Mouse (Mus musculus): ENCODE results near the gene Map3k14. TPM values are rescaled to one million over a fixed set of nuclear protein-coding genes. Genes with fewer than 3 reads are reported as not detected.
A peak's percentile ranks its signal among the peaks of the same experiment; 100 is the strongest.

Gene Map3k14
- polyA plus RNA-seq, 1 experiment from 2014 or later = 0.64 TPM

DNA sequence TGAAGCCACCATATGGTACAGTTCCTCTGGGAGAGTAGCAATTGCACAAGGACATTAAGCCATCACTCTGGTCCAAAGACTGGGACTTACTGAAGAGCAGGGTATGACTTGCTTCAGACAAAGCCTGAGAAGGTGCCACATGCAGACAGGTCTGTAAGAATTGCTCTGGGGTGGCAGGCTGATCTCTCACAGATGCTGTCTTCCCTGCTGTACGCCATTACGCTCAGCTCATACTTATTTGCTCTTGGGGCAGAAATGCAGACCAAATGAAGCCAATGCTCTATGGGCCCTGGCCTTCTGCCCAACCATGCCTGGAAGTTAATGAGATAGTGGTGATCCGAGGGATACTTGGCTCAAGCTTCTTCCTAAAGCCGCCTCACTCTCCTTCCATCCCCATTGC is 22.4 kb downstream of the Map3k14 start:
- H3K27me3 ChIP-seq (ENCODE audit: control insufficient read depth, insufficient read depth, low read depth, low read length) = no peaks in the 10 kb centered on the region
- no peak for ATAC-seq (ENCODE audit: low read depth)
- no peak overlapping the region for H3K27ac ChIP-seq (ENCODE audit: low read length)
- H3K9ac ChIP-seq (ENCODE audit: low read depth, low read length) = no peak overlapping the region
- H3K9me3 ChIP-seq (replicated peaks; ENCODE audit: control insufficient read depth, low read length) = no peaks in the 10 kb centered on the region
- no peak overlapping the region for H3K4me3 ChIP-seq (ENCODE audit: low read depth, low read length)
- 73% methylated on average over 4 of the region's 4 CpGs for WGBS (ENCODE audit: insufficient replicate concordance)
- H3K4me1 ChIP-seq (ENCODE audit: control insufficient read depth, low read depth, low read length) = peaks cover 9% of the 10 kb centered on the region
- H3K4me2 ChIP-seq (ENCODE audit: low read depth, low read length) = no peak overlapping the region
- H3K36me3 ChIP-seq (ENCODE audit: control insufficient read depth, insufficient read depth) = no peaks in the 10 kb centered on the region

DNA sequence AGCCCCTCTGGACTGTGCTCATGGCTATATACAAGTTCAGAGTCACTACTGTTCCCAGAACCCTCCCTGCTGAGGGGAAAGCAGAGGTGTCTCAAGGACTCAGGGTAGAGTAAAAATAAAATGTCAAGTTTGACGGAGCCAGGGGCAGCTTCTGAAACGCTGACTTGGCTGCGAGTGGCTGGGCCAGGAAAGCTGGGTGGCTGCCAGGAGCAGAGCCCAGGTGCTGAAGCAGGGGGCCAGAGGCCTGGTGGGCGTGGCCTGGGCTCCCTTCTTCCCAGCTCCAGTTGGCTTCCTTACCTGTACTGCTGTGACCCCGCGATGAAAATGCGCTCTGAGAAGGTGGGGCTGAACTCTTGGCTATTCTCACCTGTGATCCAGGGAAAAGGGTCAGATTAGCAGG is 26.5 kb downstream of the Map3k14 start:
- H3K4me2 ChIP-seq (ENCODE audit: low read depth, low read length) = no peak overlapping the region
- H3K27me3 ChIP-seq (ENCODE audit: control insufficient read depth, insufficient read depth, low read depth, low read length) = no peaks in the 10 kb centered on the region
- H3K36me3 ChIP-seq (ENCODE audit: control insufficient read depth, insufficient read depth) = no peaks in the 10 kb centered on the region
- no peak overlapping the region for H3K27ac ChIP-seq (ENCODE audit: low read length)
- H3K4me1 ChIP-seq (ENCODE audit: control insufficient read depth, low read depth, low read length) = peaks cover under 1% of the 10 kb centered on the region
- H3K4me3 ChIP-seq (ENCODE audit: low read depth, low read length) = no peak overlapping the region
- 32% methylated on average over 7 of the region's 7 CpGs for WGBS (ENCODE audit: insufficient replicate concordance)
- ATAC-seq (ENCODE audit: low read depth) = no peak
- H3K9ac ChIP-seq (ENCODE audit: low read depth, low read length) = no peak overlapping the region
- H3K9me3 ChIP-seq (replicated peaks; ENCODE audit: control insufficient read depth, low read length) = no peaks in the 10 kb centered on the region

DNA sequence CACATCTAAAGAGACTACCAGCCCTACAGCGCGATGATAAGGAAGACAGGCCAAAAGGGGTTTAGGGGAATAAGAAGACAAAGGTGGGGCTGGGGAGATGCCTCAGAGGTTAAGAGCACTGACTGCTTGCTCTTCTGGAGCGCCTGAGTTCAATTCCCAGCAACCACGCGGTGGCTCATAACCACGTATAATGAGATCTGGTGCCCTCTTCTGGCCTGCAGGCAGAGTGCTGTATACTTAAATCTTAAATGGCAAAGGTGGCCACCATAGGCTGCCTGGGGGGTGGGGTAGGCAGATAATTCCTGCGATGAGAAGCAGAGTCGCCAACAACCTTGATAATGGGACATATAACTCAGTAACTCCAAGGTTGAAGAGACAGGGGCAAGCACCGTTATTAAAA is 29.5 kb downstream of the Map3k14 start:
- Histone ChIP-seq H3K27me3 (ENCODE audit: control insufficient read depth, insufficient read depth, low read depth, low read length) (no peaks in the 10 kb centered on the region), H3K9me3 (replicated peaks; ENCODE audit: control insufficient read depth, low read length) (no peaks in the 10 kb centered on the region), H3K27ac (ENCODE audit: low read length) (no peak overlapping the region), H3K4me1 (ENCODE audit: control insufficient read depth, low read depth, low read length) (no peaks in the 10 kb centered on the region), H3K36me3 (ENCODE audit: control insufficient read depth, insufficient read depth) (no peaks in the 10 kb centered on the region), H3K9ac (ENCODE audit: low read depth, low read length) (no peak overlapping the region), H3K4me3 (ENCODE audit: low read depth, low read length) (no peak overlapping the region), H3K4me2 (ENCODE audit: low read depth, low read length) (no peak overlapping the region)
- ATAC-seq (ENCODE audit: low read depth) = no peak
- WGBS (ENCODE audit: insufficient replicate concordance) = 74% methylated on average over 9 of the region's 9 CpGs

DNA sequence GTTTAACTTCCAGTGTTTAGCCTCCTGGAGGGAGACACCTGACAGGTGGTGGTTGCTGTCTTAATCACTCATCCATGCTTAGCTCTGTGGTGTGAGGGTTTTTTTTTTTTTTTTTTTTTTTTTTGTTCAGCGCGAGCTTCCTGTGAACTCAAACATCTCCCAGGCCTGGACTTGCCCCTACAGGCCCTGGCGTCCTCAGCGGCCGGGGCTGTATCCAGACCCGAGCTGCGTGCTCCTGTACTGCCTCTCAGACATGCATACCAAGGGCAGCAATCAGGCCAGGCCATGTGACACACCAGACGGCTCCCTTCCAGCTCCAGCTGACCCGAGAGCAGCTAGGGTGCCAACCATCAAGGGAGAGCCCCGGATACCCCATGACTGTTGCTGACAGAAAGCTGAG is 30.4 kb downstream of the Map3k14 start:
- H3K9me3 ChIP-seq (replicated peaks; ENCODE audit: control insufficient read depth, low read length) = no peaks in the 10 kb centered on the region
- H3K36me3 ChIP-seq (ENCODE audit: control insufficient read depth, insufficient read depth) = no peaks in the 10 kb centered on the region
- H3K27ac ChIP-seq (ENCODE audit: low read length) = no peak overlapping the region
- H3K4me2 ChIP-seq (ENCODE audit: low read depth, low read length) = no peak overlapping the region
- 72% methylated on average over 10 of the region's 10 CpGs for WGBS (ENCODE audit: insufficient replicate concordance)
- H3K4me3 ChIP-seq (ENCODE audit: low read depth, low read length) = no peak overlapping the region
- no peaks in the 10 kb centered on the region for H3K4me1 ChIP-seq (ENCODE audit: control insufficient read depth, low read depth, low read length)
- no peak for ATAC-seq (ENCODE audit: low read depth)
- no peaks in the 10 kb centered on the region for H3K27me3 ChIP-seq (ENCODE audit: control insufficient read depth, insufficient read depth, low read depth, low read length)
- no peak overlapping the region for H3K9ac ChIP-seq (ENCODE audit: low read depth, low read length)

DNA sequence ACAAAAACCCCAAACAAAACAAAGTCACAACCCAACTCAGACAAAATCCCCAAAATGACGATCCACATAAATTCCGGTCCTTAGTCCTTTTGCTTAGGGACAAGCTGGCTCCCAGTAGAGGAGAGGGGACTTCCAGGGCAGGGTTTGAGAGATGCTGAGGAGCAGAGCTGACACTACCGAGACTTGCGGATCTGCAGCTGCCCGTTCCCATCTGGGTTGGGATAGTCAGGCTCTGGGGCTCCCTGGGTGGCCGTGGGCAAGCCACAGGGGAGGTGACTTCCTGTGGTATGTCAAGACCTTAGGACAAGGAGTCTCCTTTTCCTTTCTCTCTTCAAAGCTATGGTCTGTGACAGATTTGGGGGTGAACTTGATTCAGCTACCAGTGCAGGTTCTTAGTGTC is 30.8 kb downstream of the Map3k14 start:
- ATAC-seq (ENCODE audit: low read depth) = no peak
- Histone ChIP-seq H3K27ac (ENCODE audit: low read length) (no peak overlapping the region), H3K27me3 (ENCODE audit: control insufficient read depth, insufficient read depth, low read depth, low read length) (no peaks in the 10 kb centered on the region), H3K4me1 (ENCODE audit: control insufficient read depth, low read depth, low read length) (no peaks in the 10 kb centered on the region), H3K9ac (ENCODE audit: low read depth, low read length) (no peak overlapping the region), H3K4me2 (ENCODE audit: low read depth, low read length) (no peak overlapping the region), H3K36me3 (ENCODE audit: control insufficient read depth, insufficient read depth) (no peaks in the 10 kb centered on the region), H3K9me3 (replicated peaks; ENCODE audit: control insufficient read depth, low read length) (no peaks in the 10 kb centered on the region), H3K4me3 (ENCODE audit: low read depth, low read length) (no peak overlapping the region)
- 65% methylated on average over 6 of the region's 6 CpGs for WGBS (ENCODE audit: insufficient replicate concordance)

DNA sequence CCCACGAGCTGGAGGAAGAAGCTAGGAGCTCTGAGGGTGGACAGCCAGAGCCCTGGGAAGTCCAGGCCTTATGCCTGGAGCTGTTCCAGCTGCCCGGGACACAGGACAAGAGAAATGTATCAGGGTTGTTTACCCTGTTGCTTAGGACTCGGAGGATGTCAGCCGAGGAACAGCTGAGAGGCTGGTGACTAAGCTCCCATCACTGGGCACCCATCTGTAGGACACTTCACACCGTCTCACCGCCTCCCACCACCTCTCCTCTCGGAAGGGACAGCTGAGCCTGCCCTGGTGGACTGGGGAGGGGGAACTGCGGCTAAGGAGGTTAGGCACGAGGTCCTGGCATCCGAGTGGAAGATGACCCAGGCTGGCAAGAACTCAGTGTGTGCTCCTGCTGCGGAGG is 31.6 kb downstream of the Map3k14 start:
- Histone ChIP-seq H3K27ac (ENCODE audit: low read length) (no peak overlapping the region), H3K4me1 (ENCODE audit: control insufficient read depth, low read depth, low read length) (no peaks in the 10 kb centered on the region)

DNA sequence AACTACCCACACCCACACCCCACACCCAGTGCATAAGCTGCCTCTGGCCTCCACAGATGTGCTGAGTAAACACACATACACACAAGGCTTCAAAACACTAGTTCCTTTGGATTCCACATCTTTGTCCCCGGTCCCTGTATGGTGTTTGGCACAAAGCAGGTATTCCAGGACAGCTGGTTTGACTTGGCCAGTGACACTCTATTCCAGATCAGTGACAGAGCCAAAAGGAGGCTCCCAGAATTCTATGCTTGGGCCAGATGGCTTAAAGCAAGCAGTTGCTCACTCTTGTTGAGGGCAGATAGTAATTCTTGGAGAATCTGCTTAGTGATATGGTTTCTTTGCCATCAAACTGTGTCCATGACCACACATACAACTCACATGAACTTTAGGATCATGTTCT is 32.8 kb downstream of the Map3k14 start:
- Histone ChIP-seq H3K9me3 (replicated peaks; ENCODE audit: control insufficient read depth, low read length) (no peaks in the 10 kb centered on the region), H3K4me3 (ENCODE audit: low read depth, low read length) (no peak overlapping the region)
- no peak for ATAC-seq (ENCODE audit: low read depth)

More for the DNA sequence above, 31.6 kb downstream of the Map3k14 start:
- Histone ChIP-seq H3K4me3 (ENCODE audit: low read depth, low read length) (no peak overlapping the region), H3K36me3 (ENCODE audit: control insufficient read depth, insufficient read depth) (no peaks in the 10 kb centered on the region; the same call in 1 of the 2 replicates), H3K9me3 (replicated peaks; ENCODE audit: control insufficient read depth, low read length) (no peaks in the 10 kb centered on the region), H3K9ac (ENCODE audit: low read depth, low read length) (no peak overlapping the region), H3K27me3 (ENCODE audit: control insufficient read depth, insufficient read depth, low read depth, low read length) (no peaks in the 10 kb centered on the region), H3K4me2 (ENCODE audit: low read depth, low read length) (no peak overlapping the region)
- 0 out of 2 replicates have a peak, but pooled peaks have one; percentile 11 for ATAC-seq (ENCODE audit: low read depth)
- WGBS (ENCODE audit: insufficient replicate concordance) = 63% methylated on average over 11 of the region's 11 CpGs

DNA sequence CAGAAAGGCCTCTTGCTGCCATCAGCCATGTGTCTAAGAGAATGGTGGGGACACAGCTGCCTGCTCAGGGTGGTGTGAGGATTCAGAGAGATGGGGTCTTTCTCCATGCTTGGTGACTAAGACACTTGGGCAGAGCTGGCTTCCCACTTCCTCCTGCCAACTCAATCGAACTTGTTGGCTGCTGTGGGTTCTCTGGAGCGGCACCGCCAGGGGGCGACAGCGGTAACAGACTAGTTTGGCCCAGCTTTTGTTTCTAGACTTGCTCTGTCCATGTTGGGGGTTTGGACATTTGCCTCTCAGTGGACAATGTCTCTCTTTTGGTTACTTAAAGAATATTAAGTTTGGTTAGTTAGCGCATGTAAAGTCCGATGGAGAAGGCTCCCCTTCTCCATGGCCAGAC is 34.3 kb downstream of the Map3k14 start:
- Histone ChIP-seq H3K4me3 (ENCODE audit: low read depth, low read length) (no peak overlapping the region), H3K4me1 (ENCODE audit: control insufficient read depth, low read depth, low read length) (no peaks in the 10 kb centered on the region), H3K27ac (ENCODE audit: low read length) (no peak overlapping the region), H3K9ac (ENCODE audit: low read depth, low read length) (no peak overlapping the region), H3K4me2 (ENCODE audit: low read depth, low read length) (no peak overlapping the region), H3K27me3 (ENCODE audit: control insufficient read depth, insufficient read depth, low read depth, low read length) (no peaks in the 10 kb centered on the region), H3K9me3 (replicated peaks; ENCODE audit: control insufficient read depth, low read length) (no peaks in the 10 kb centered on the region), H3K36me3 (ENCODE audit: control insufficient read depth, insufficient read depth) (no peaks in the 10 kb centered on the region; the same call in 1 of the 2 replicates)
- no peak for ATAC-seq (ENCODE audit: low read depth)
- WGBS (ENCODE audit: insufficient replicate concordance) = 30% methylated on average over 7 of the region's 7 CpGs

More for the DNA sequence above, 32.8 kb downstream of the Map3k14 start:
- no peak overlapping the region for H3K4me2 ChIP-seq (ENCODE audit: low read depth, low read length)
- H3K9ac ChIP-seq (ENCODE audit: low read depth, low read length) = no peak overlapping the region
- H3K4me1 ChIP-seq (ENCODE audit: control insufficient read depth, low read depth, low read length) = no peaks in the 10 kb centered on the region
- no peak overlapping the region for H3K27ac ChIP-seq (ENCODE audit: low read length)
- 63% methylated on average over 1 of the region's 1 CpGs for WGBS (ENCODE audit: insufficient replicate concordance)
- no peaks in the 10 kb centered on the region for H3K27me3 ChIP-seq (ENCODE audit: control insufficient read depth, insufficient read depth, low read depth, low read length)
- H3K36me3 ChIP-seq (ENCODE audit: control insufficient read depth, insufficient read depth) = no peaks in the 10 kb centered on the region; the same call in 1 of the 2 replicates

DNA sequence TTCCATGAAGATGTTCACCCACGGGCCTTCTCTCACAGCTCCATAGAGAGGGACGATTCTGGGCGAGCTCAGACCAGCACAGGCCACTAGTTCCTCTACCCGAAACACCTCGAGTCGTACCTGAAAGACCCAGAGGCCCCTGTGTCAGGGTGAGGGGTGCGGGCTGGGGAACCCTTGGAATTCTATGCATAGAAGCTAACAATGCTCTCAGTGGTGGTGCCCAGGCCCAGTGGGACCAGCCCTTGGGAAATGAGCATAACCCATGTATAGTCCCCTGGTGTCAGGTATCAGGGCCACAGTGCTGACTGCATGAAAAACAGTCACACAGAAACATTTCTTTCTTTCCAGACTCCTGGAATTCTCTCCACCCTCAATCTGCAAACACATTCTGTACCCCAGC is 35.9 kb downstream of the Map3k14 start:
- 80% methylated on average over 7 of the region's 7 CpGs for WGBS (ENCODE audit: insufficient replicate concordance)
- ATAC-seq (ENCODE audit: low read depth) = no peak
- Histone ChIP-seq H3K9me3 (replicated peaks; ENCODE audit: control insufficient read depth, low read length) (no peaks in the 10 kb centered on the region), H3K4me2 (ENCODE audit: low read depth, low read length) (no peak overlapping the region), H3K36me3 (ENCODE audit: control insufficient read depth, insufficient read depth) (no peaks in the 10 kb centered on the region; the same call in 1 of the 2 replicates), H3K27ac (ENCODE audit: low read length) (no peak overlapping the region), H3K27me3 (ENCODE audit: control insufficient read depth, insufficient read depth, low read depth, low read length) (no peaks in the 10 kb centered on the region), H3K4me1 (ENCODE audit: control insufficient read depth, low read depth, low read length) (no peaks in the 10 kb centered on the region), H3K9ac (ENCODE audit: low read depth, low read length) (no peak overlapping the region), H3K4me3 (ENCODE audit: low read depth, low read length) (no peak overlapping the region)
